Mouse (Mus musculus): ENCODE data around the gene Spns3.
"Not testable (repeated sequence)": the region's sequence is repeated elsewhere in the genome, so short reads cannot be mapped to it uniquely, and the experiment has no call there.

Gene Spns3

GRCm38 (mm10) chr11:72558155-72558554 lies 7.8 kb upstream of the Spns3 start:
- peak; percentile 7 for DNase-seq (ENCODE audit: inconsistent ontology term)

- no peak for DNase-seq (ENCODE audit: inconsistent ontology term)
These were observed 6.6 kb upstream of the Spns3 start for GRCm38 (mm10) chr11:72556953-72557352.

DNA sequence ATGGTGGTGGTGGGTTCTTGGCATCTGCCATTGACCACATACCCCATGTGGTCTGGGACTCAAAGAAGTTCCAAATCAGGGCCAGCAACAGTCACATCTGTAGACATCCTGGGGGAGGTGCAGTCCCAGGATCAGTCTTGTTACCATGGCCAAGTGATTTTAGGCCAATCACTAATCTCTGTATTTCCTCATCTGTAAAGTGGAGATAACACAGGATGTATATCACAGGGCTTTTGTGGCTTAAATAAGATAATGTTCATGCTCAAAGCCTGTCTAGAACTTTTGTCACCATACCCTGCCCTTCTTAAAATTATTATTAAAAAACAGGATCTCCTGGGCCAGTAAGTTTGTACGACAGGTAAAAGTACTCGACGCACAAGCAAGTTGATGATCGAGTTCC lies 6.2 kb upstream of the Spns3 start:
- no peak for DNase-seq (ENCODE audit: inconsistent ontology term)

DNA sequence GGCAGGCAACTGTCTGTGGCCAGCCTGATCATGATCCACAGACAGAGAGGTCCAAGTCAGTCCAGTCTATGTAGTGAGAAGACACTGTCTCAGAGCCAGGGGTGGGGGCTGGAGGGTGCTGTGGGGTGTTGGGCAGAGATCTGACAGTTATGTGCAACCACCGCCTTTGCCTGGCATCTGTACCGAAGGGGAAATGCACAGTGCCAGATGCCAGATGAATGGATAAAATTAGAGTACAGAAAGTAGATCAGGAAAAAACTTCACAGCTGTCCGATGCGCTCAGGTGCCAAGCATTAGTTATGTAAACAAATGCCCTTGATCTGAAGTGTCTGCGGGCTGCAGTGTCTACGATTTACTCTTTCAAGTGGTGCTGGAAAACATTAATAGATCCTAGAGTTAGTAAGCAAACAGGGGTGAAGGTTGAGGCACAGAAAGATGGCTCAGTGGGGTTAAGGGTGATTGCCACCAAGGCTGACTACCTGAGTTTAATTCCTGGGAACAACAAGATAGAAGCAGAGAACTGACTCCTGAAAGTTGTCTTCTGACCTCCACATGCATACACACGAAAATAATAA lies 1.3 kb upstream of the Spns3 start:
- DNase-seq (ENCODE audit: inconsistent ontology term): no peak

- DNase-seq (ENCODE audit: inconsistent ontology term): no peak
These were observed 3.1 kb downstream of the Spns3 start for GRCm38 (mm10) chr11:72547181-72547580.

GRCm38 (mm10) chr11:72544716-72545115 lies 5.6 kb downstream of the Spns3 start:
- no peak for DNase-seq (ENCODE audit: inconsistent ontology term)

DNA sequence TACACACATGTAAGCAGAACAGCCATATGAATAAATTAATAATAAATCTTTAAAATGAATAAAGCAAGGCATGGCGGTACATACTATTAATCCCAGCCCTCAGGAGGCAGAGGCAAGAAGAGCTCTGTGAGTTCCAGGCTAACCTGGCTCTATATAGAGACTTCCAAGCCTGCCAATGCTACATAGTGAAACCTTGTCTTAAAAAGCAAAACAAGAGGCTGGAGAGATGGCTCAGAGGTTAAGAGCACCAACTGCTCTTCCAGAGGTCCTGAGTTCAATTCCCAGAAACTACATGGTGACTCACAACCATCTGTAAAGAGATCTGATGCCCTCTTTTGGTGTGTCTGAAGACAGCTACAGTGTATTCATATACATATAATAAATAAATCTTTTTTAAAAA lies 6.6 kb downstream of the Spns3 start:
- not testable (repeated sequence) for DNase-seq (ENCODE audit: inconsistent ontology term)

DNA sequence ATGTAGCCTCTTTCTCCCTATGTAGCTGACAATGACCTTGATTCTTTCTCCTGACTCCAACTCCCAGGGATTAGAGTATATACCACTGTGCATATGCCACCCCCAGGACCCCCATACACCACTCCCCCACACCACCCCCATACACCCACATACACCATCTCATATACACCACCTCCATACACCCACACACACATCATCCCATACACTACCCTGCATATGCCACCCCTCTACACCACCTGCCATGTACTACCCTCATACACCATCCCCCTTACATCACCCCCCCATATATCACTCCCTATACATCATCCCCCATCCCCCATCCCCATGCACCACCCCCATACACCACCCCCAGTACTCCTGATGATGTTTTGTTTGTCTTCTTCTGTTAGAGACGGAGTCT lies 7.7 kb downstream of the Spns3 start:
- no peak for DNase-seq (ENCODE audit: inconsistent ontology term)

DNA sequence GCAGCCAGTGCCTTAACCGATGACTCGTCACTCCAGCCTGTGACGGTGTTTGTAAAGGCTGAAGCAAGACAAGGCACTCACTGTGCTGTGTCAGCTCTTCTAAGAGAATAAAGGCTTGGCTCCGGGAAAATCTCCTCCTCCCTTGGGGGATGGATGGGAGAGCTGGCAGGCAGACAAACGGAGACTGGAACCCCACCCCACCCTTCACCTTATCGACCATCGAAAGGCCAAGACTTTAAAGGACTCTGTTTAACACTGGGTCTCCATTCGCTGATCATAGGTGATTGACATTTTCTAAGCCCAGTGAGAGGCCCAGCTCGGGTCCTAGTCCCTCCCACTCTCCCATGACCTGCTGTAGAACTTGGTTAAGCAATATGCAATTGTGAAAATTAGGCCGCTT lies 8.4 kb downstream of the Spns3 start:
- DNase-seq (ENCODE audit: inconsistent ontology term): no peak

- no peak for DNase-seq (ENCODE audit: inconsistent ontology term)
These were observed 9.9 kb downstream of the Spns3 start for GRCm38 (mm10) chr11:72540437-72540836.

- DNase-seq (ENCODE audit: inconsistent ontology term): no peak
These were observed 11.5 kb downstream of the Spns3 start for GRCm38 (mm10) chr11:72538811-72539210.

DNA sequence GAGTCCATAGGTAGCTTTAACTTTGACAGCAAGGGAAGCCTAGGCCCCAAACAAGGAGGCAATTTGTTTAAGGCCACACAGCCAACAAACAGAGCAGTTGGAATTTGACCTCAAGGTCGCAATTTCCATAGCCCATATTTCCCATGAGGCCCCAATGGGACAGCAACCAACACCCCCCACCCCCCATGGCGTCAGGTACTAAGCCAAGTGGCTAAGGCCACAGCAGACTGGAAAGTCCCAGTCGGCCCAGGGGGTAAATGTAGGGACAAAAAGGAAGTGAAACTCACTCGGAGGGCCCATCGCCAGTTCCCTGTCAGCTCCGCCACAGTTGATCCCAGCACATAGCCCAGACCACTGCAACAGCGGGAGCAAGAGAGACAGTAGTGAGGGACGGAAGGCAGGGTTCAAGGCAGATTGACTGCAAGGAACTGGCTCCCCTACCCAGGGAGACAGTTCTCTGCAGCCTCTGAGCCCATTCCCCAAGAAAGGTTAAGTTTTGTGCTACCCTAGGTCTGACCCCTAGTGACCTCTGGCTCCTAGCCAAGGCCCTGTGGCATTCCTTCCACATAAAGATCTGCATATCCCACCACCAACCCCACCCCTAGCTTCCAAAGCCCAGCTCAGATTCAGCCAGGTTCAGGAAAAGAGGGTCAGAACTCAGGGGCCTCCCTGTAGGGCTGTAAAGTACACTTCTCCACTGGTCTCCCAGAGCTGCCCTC lies 12.1 kb downstream of the Spns3 start:
- no peak for DNase-seq (ENCODE audit: inconsistent ontology term)

GRCm38 (mm10) chr11:72537503-72537902 lies 12.8 kb downstream of the Spns3 start:
- DNase-seq (ENCODE audit: inconsistent ontology term): no peak

- no peak for DNase-seq (ENCODE audit: inconsistent ontology term)
These were observed 14.8 kb downstream of the Spns3 start for GRCm38 (mm10) chr11:72535519-72535918.

- DNase-seq (ENCODE audit: inconsistent ontology term): no peak
These were observed 17.4 kb downstream of the Spns3 start for GRCm38 (mm10) chr11:72532890-72533289.

- no peak for DNase-seq (ENCODE audit: inconsistent ontology term)
These were observed 18.7 kb downstream of the Spns3 start for GRCm38 (mm10) chr11:72531632-72532031.

- no peak for DNase-seq (ENCODE audit: inconsistent ontology term)
These were observed 19.2 kb downstream of the Spns3 start for GRCm38 (mm10) chr11:72531144-72531543.

DNA sequence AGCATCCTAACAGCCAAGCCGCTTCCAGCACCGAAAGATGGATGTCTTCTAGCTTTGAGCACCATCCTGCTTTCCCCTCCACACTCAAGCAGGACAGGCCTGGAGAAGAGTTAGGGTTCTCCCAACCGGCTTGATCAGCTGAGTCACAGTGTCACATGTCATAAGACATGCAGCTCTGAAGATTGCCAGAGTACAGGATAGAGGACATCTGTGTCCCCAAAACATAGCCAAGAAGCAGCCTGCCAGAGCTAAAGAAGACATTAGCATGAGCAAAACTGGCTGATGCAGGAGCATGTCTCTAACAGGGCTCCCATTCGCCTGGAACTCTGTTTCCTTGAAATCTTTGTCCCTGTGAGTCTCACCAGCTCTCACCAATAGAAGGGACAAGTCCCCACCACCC lies 24.1 kb downstream of the Spns3 start:
- no peak for DNase-seq (ENCODE audit: inconsistent ontology term)

DNA sequence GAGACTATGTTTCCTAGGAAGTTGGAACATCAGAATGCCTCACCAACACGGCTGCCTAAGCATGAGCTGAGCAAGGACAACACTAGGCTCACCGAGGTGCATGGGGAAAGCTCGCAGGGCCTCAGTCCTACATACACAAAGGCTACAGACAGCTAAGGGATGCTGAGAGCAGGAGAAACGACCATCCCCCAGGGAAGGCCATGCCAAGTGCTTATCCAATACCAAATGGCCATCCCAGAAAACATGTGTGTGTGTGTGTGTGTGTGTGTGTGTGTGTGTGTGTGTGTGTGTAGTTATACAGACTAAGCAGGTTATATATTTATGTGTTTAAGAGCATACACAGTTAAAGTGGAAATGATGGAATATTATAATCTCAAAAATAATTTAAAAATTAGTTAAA lies 26.6 kb downstream of the Spns3 start:
- no peak for DNase-seq (ENCODE audit: inconsistent ontology term)

DNA sequence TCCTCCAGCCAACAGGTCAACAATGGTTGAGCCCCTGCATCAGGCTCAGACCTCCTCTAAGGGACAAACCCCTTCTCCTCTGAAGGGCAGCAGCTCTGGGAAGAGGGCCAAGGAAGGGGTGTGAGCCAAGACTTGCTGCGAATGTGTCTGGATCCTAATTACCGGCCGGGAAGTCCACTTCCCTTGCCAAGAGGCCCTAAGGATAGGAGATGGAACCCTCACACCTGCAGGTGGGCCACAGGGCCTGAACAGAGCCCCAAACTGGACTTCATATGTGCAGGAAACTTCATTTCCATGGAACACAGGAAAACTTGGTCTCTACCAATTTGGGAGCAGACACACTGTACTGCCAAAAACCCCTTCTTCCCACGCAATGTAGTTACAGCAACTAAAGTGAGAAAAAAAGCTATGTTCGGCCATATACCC lies 27.7 kb downstream of the Spns3 start:
- peak; percentile 77 for DNase-seq (ENCODE audit: inconsistent ontology term)

- DNase-seq (ENCODE audit: inconsistent ontology term): no peak
These were observed 28.4 kb downstream of the Spns3 start for GRCm38 (mm10) chr11:72521598-72522541.

DNA sequence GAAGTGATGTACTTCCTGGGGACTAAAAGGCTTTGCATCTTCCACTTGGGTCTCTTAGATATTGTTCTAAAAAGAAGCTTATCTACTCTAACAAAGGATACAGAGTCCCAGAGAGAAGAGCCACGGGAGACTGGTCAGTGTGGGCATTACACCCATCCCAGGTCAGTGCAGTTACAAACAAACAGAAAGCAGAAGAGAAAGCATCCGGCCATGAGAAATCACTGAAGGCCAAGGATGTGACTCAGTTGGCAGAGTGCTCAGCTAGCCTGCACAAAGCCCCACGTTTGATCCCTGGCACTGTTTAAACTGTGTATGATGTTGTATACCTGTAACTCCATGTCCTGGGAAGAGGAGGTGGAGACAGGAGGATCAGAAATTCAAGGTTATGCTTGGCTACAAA lies 30.4 kb downstream of the Spns3 start:
- DNase-seq (ENCODE audit: inconsistent ontology term): peak; percentile 49

GRCm38 (mm10) chr11:72519189-72519588 lies 31.1 kb downstream of the Spns3 start:
- no peak for DNase-seq (ENCODE audit: inconsistent ontology term)
